Mouse (Mus musculus) gastrocnemius, postnatal 36 days (tissue): ENCODE measurements around the gene Borcs8. TPM values are rescaled to one million over a fixed set of nuclear protein-coding genes. Genes with fewer than 3 reads are reported as not detected.

ENCODE experiments used
- DNase-seq, 2 experiments: peaks; one replicate each; pipeline ENCODE4 v3.0.0; 2022
- intact Hi-C: fragments of 180-260 bp; cut with DNase I; formaldehyde crosslinking; loops from one replicate; pipeline ENCODE4 v1.15.1; 2025
- microRNA-seq, 2 experiments: library from miRNA; unstranded; fragments of <30 nt; microRNA quantifications; one replicate each; pipeline ENCODE4 v1.2.0; 2021
- total RNA-seq, 2 experiments: library from RNA; stranded (reverse); gene quantifications; 2 replicates each; pipeline ENCODE4 v1.2.3; 2021

Borcs8 gene
- total RNA-seq, 2 experiments from 2014 or later: 14.2 to 16.3 TPM

GRCm38 (mm10) chr8:70173320-70173719, 34.0 kb downstream of the Borcs8 start:
- intact Hi-C loops: no loop called here
- no peak for DNase-seq

GRCm38 (mm10) chr8:70174079-70174478, 34.8 kb downstream of the Borcs8 start:
- intact Hi-C loops: no loop called here
- DNase-seq: no peak

- intact Hi-C loops: no loop called here
Observed at GRCm38 (mm10) chr8:70178231-70178630, 38.9 kb downstream of the Borcs8 start.

GRCm38 (mm10) chr8:70179082-70179481, 39.8 kb downstream of the Borcs8 start:
- intact Hi-C loops: no loop called here
- no peak for DNase-seq

More at GRCm38 (mm10) chr8:70178231-70178630, 38.9 kb downstream of the Borcs8 start:
- DNase-seq: no peak

GRCm38 (mm10) chr8:70181212-70181902, 42.1 kb downstream of the Borcs8 start:
- intact Hi-C loops: no loop called here
- no peak for DNase-seq

- intact Hi-C loops: no loop called here
- no peak for DNase-seq
Observed at GRCm38 (mm10) chr8:70181903-70182252, 42.6 kb downstream of the Borcs8 start.

- no peak for DNase-seq
- intact Hi-C loops: no loop called here
Observed at GRCm38 (mm10) chr8:70183194-70183593, 43.9 kb downstream of the Borcs8 start.

- intact Hi-C loops: no loop called here
- no peak for DNase-seq
Observed at GRCm38 (mm10) chr8:70188707-70189106, 49.4 kb downstream of the Borcs8 start.

GRCm38 (mm10) chr8:70193238-70193637, 53.9 kb downstream of the Borcs8 start:
- intact Hi-C loops: no loop called here
- no peak for DNase-seq

GRCm38 (mm10) chr8:70194191-70194590, 54.9 kb downstream of the Borcs8 start:
- intact Hi-C loops: no loop called here
- DNase-seq: no peak

- intact Hi-C loops: loop anchor here (5.0 kb wide), 1 partner anchor 37 kb away; the partner anchor contains the start of genes Armc6 and Sugp2
- no peak for DNase-seq
Observed at GRCm38 (mm10) chr8:70195762-70196161, 56.5 kb downstream of the Borcs8 start.

Small RNAs within 50 kb of the gene (microRNA-seq; reads per million reads assigned to microRNA genes)
- 0 reads per million in 2 experiments for gene Mir7066

Other genes starting within 250 kb of the Borcs8 start
- gene Tssk6, start 237.3 kb upstream of the Borcs8 start, total RNA-seq: not detected
- 100 to 1,000 TPM; 332 to 340 TPM for gene Ndufa13, start 236.9 kb upstream of the Borcs8 start, total RNA-seq
- gene Yjefn3, start 236.8 kb upstream of the Borcs8 start, total RNA-seq: 1 to 10 TPM; 5.7 to 9.0 TPM
- 10 to 100 TPM; 25.6 to 29.1 TPM for gene Gatad2a, start 143.1 kb upstream of the Borcs8 start, total RNA-seq
- gene Mau2, start 96.8 kb upstream of the Borcs8 start, total RNA-seq: 10 to 100 TPM; 24.2 to 25.8 TPM
- gene Sugp1, start 96.7 kb upstream of the Borcs8 start, total RNA-seq: 10 to 100 TPM; 14.6 to 17.7 TPM
- under 1 TPM in 1 of 2 experiments, not detected in 1; 0.48 TPM for gene Tm6sf2, start 66.6 kb upstream of the Borcs8 start, total RNA-seq
- gene Hapln4, start 56.0 kb upstream of the Borcs8 start, total RNA-seq: under 1 TPM in 1 of 2 experiments, not detected in 1; 0.15 TPM
- gene Ncan, start 18.6 kb upstream of the Borcs8 start, total RNA-seq: not detected
- 1 to 10 TPM; 4.3 to 4.6 TPM for gene Nr2c2ap, start 8.2 kb upstream of the Borcs8 start, total RNA-seq
- gene Rfxank, start 345 bp upstream of the Borcs8 start, total RNA-seq: 1 to 10 TPM; 6.2 to 9.3 TPM
- gene Mef2b, start 212 bp downstream of the Borcs8 start, total RNA-seq: under 1 TPM; 0.28 to 0.32 TPM
- 10 to 100 TPM; 75.3 to 75.9 TPM for gene Tmem161a, start 32.9 kb downstream of the Borcs8 start, total RNA-seq
- gene Slc25a42, start 72.8 kb downstream of the Borcs8 start, total RNA-seq: 10 to 100 TPM; 28.0 to 40.6 TPM
- gene Sugp2, start 94.7 kb downstream of the Borcs8 start, total RNA-seq: 10 to 100 TPM; 34.8 to 46.2 TPM
- gene Armc6, start 95.0 kb downstream of the Borcs8 start, total RNA-seq: 1 to 10 TPM; 6.8 to 7.3 TPM
- gene Homer3, start 143.3 kb downstream of the Borcs8 start, total RNA-seq: 1 to 10 TPM; 3.0 to 4.7 TPM
- gene Ddx49, start 163.0 kb downstream of the Borcs8 start, total RNA-seq: 10 to 100 TPM; 28.8 to 33.0 TPM
- 100 to 1,000 TPM; 115 TPM for gene Cope, start 163.0 kb downstream of the Borcs8 start, total RNA-seq
- gene Cers1, start 176.3 kb downstream of the Borcs8 start, total RNA-seq: 10 to 100 TPM; 14.1 to 19.1 TPM
- 1 to 10 TPM in 1 of 2 experiments, under 1 TPM in 1; 0.52 to 3.9 TPM for gene Gdf1, start 190.3 kb downstream of the Borcs8 start, total RNA-seq
- 10 to 100 TPM; 27.0 to 27.6 TPM for gene Upf1, start 213.8 kb downstream of the Borcs8 start, total RNA-seq
- gene Comp, start 234.1 kb downstream of the Borcs8 start, total RNA-seq: 1 to 10 TPM; 8.9 to 9.9 TPM